Mouse (Mus musculus) v-Abl transformed pro-B cells (cell line): ENCODE data around the gene Slc22a6.

ENCODE experiments used
- in situ Hi-C, 2 experiments: fragments of 400-800 bp; cut with MboI; formaldehyde crosslinking; loops; one replicate each; pipeline ENCODE4 v1.15.1; 2025; ENCODE audit not compliant: unreplicated experiment in 2 of 2

The Slc22a6 gene

GRCm38 (mm10) chr19:8601922-8602321, 15.9 kb upstream of the Slc22a6 start:
- in situ Hi-C loops = no loop called here

- in situ Hi-C loops = no loop called here
These were observed 14.9 kb upstream of the Slc22a6 start for GRCm38 (mm10) chr19:8602914-8603313.

- in situ Hi-C loops = no loop called here
These were observed 13.2 kb upstream of the Slc22a6 start for GRCm38 (mm10) chr19:8604536-8605240.

- in situ Hi-C loops = no loop called here
These were observed 12.6 kb upstream of the Slc22a6 start for GRCm38 (mm10) chr19:8605241-8605558.

- in situ Hi-C loops = no loop called here
These were observed 6.3 kb upstream of the Slc22a6 start for GRCm38 (mm10) chr19:8611358-8612123.

- in situ Hi-C loops = no loop called here
These were observed 4.7 kb upstream of the Slc22a6 start for GRCm38 (mm10) chr19:8613111-8613510.

GRCm38 (mm10) chr19:8614343-8614742, 3.5 kb upstream of the Slc22a6 start:
- in situ Hi-C loops = no loop called here

GRCm38 (mm10) chr19:8616314-8616713, 1.5 kb upstream of the Slc22a6 start:
- in situ Hi-C loops = no loop called here

- in situ Hi-C loops = no loop called here
These were observed 3.3 kb downstream of the Slc22a6 start for GRCm38 (mm10) chr19:8621098-8621497.

GRCm38 (mm10) chr19:8630249-8630648, 12.4 kb downstream of the Slc22a6 start:
- in situ Hi-C loops = no loop called here

- in situ Hi-C loops = no loop called here
These were observed 13.0 kb downstream of the Slc22a6 start for GRCm38 (mm10) chr19:8630826-8631225.

- in situ Hi-C loops = no loop called here
These were observed 14.2 kb downstream of the Slc22a6 start for GRCm38 (mm10) chr19:8632029-8632428.

- in situ Hi-C loops = no loop called here
These were observed 24.2 kb downstream of the Slc22a6 start for GRCm38 (mm10) chr19:8642086-8642485.

- in situ Hi-C loops = no loop called here
These were observed 28.6 kb downstream of the Slc22a6 start for GRCm38 (mm10) chr19:8646393-8646792.

- in situ Hi-C loops = no loop called here
These were observed 38.0 kb downstream of the Slc22a6 start for GRCm38 (mm10) chr19:8655833-8656232.

- in situ Hi-C loops = no loop called here
These were observed 38.5 kb downstream of the Slc22a6 start for GRCm38 (mm10) chr19:8656341-8656740.

GRCm38 (mm10) chr19:8661821-8662307, 44.0 kb downstream of the Slc22a6 start:
- in situ Hi-C loops = no loop called here

- in situ Hi-C loops = no loop called here
These were observed 44.5 kb downstream of the Slc22a6 start for GRCm38 (mm10) chr19:8662337-8662736.

- in situ Hi-C loops = no loop called here
These were observed 45.6 kb downstream of the Slc22a6 start, which contains the start of gene Chrm1 for GRCm38 (mm10) chr19:8663360-8663839. Gene Chrm1 (plus strand): TSS chr19:8663789.

GRCm38 (mm10) chr19:8663911-8664421, 46.1 kb downstream of the Slc22a6 start:
- in situ Hi-C loops = no loop called here

- in situ Hi-C loops = no loop called here
These were observed 47.0 kb downstream of the Slc22a6 start for GRCm38 (mm10) chr19:8664859-8665258.

GRCm38 (mm10) chr19:8665746-8666145, 47.9 kb downstream of the Slc22a6 start:
- in situ Hi-C loops = no loop called here
